Mouse (Mus musculus): ENCODE results near the gene Tepp.

DNA sequence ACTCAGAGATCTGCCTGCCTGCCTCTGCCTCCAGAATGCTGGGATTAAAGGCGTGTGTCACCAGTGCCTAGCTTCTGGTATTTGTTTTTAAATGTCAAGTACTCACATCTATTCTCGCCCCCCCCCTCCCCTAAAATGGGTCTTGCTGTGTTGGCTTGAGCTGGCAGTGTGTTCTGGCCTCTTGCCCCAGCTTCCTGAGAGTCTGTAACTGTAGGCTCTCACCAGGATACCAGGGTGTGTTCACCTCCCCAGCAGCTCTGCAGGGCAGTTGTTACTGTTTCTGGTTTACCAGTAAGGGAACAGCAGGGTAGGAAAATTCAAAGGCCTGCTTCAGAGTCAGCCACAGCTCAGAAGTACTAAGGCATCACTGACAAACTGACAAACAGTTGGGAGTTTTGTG lies 37.5 kb upstream of the Tepp start:
- TF ChIP-seq CTCF (IDR thresholded peaks at IDR 0.05; ENCODE audit: borderline replicate concordance, control insufficient read depth, extremely low read depth, insufficient read depth, low read length, poor library complexity) (no peak), POLR2A (IDR thresholded peaks at IDR 0.05; ENCODE audit: control insufficient read depth, extremely low read depth, insufficient read depth, low read length, poor library complexity) (no peak)
